Mouse (Mus musculus): ENCODE measurements around the gene Tmem237. TPM values are rescaled to one million over a fixed set of nuclear protein-coding genes. Genes with fewer than 3 reads are reported as not detected.

The Tmem237 gene
- polyA plus RNA-seq, 1 experiment from 2014 or later, result 43.3 TPM

DNA sequence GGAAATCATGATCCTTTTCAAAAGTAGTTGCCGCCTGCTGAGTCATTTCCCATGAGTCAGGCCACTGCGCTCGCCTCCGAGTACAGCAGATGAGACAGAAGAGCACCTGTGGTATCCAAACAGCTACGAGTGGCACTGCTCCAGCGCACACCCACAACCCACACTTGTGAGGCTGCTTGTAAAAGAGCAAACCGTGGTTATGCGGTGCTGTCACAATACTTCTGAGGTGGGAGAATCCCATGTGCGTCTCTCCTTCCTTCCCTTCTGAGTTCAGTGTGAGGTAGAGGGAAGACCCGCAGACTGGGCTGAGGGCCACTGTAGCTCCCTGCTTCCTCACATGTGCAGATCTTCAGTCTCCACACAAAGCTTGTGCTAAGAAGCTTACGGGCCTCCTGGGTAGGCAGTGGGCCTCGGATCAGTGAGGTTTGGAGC, 42.8 kb upstream of the Tmem237 start, which contains the start of gene Mpp4:
TSS of gene Mpp4 (minus strand) at position 360 of the 432 bp plus-strand sequence.
- H3K4me1 ChIP-seq (ENCODE audit: insufficient read depth), result no peaks in the 10 kb centered on the region
- H3K27me3 ChIP-seq (ENCODE audit: insufficient read depth, low read length), result no peaks in the 10 kb centered on the region
- no peak for TF ChIP-seq CTCF (IDR thresholded peaks at IDR 0.05; ENCODE audit: low read depth)
- ATAC-seq (ENCODE audit: insufficient read depth) (no peak), DNase-seq (no peak)
- H3K9me3 ChIP-seq (ENCODE audit: low read depth, low read length), result no peaks in the 10 kb centered on the region
- no peak within 1 kb of the TSS for H3K4me3 ChIP-seq (ENCODE audit: low read depth, low read length)
- no peak within 1 kb of the TSS for H3K4me2 ChIP-seq
- no peak within 1 kb of the TSS for H3K9ac ChIP-seq
- 65% methylated on average over 12 of the region's 12 CpGs for WGBS
- peaks cover 20% of the 10 kb centered on the region; the same call in 1 of the 2 replicates for H3K36me3 ChIP-seq (ENCODE audit: insufficient read depth)
- no peak within 1 kb of the TSS for H3K27ac ChIP-seq (ENCODE audit: low read depth)

DNA sequence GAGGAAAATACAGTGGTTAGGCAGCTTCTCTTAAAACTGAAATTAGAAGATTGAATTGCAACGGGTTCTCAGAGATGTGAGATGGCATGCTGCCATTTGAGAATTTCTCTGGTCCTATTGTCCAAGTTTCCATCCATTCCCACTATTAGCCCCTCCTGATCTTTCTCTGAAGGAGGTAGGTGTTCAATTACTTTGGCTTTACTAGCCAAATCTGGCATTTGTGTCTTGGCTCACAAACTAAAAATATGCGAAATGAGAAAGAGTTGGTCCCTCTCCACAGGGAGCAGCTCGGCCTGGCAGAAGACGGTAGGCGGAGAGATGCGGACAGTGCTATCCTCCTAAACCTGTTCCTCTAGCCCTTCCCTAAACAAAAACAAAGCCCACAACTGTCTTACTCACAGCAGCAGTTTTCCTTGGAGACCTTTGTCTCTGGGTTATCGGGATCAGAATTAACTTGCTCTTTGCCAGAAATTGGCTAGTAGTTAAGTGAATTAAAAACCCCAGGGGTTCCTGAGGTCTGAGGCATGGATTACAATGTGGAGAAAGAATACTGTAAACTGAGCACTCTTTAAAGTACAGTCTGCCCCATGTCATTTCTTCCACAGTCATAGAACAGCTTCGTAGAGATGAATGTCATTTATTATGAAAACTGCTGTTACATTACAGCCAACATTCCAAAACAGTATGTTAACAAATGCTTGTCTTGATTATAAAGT, 42.3 kb upstream of the Tmem237 start:
- H3K9ac ChIP-seq, result no peak overlapping the region
- H3K4me2 ChIP-seq, result no peak overlapping the region
- H3K27me3 ChIP-seq (ENCODE audit: insufficient read depth, low read length), result no peaks in the 10 kb centered on the region
- H3K4me3 ChIP-seq (ENCODE audit: low read depth, low read length), result no peak overlapping the region
- 64% methylated on average over 8 of the region's 8 CpGs for WGBS
- H3K27ac ChIP-seq (ENCODE audit: low read depth), result no peak overlapping the region
- peaks cover 17% of the 10 kb centered on the region; the same call in 1 of the 2 replicates for H3K36me3 ChIP-seq (ENCODE audit: insufficient read depth)
- DNase-seq (no peak), ATAC-seq (ENCODE audit: insufficient read depth) (no peak)
- no peaks in the 10 kb centered on the region for H3K9me3 ChIP-seq (ENCODE audit: low read depth, low read length)
- no peaks in the 10 kb centered on the region for H3K4me1 ChIP-seq (ENCODE audit: insufficient read depth)
- TF ChIP-seq CTCF (IDR thresholded peaks at IDR 0.05; ENCODE audit: low read depth), result no peak

DNA sequence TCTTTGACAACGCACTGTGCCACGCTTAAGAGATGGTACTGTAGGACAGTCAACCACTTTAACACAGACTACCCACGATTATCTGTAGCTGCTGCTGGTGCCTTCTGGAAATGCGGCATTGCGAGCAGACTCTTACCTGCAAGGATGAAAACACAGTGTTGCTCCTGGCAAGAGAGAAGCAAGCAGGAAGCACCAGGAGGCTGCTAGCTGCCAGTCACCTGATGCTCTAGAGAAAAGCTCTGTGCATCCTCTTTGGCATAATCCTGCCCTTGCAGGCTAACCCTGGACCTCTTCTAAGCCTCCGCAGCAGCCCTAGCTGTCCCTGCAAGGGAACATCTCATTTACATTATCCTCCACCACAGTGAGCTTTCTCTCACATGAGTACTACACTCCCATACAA, 41.2 kb upstream of the Tmem237 start:
- Histone ChIP-seq H3K9me3 (ENCODE audit: low read depth, low read length) (no peaks in the 10 kb centered on the region), H3K27me3 (ENCODE audit: insufficient read depth, low read length) (no peaks in the 10 kb centered on the region), H3K9ac (no peak overlapping the region), H3K27ac (ENCODE audit: low read depth) (no peak overlapping the region), H3K4me1 (ENCODE audit: insufficient read depth) (no peaks in the 10 kb centered on the region), H3K4me2 (no peak overlapping the region), H3K36me3 (ENCODE audit: insufficient read depth) (0 out of 2 replicates have a peak, but pooled peaks cover 10% of the 10 kb centered on the region), H3K4me3 (ENCODE audit: low read depth, low read length) (no peak overlapping the region)
- DNase-seq, result no peak
- WGBS, result 86% methylated on average over 6 of the region's 6 CpGs
- no peak for TF ChIP-seq CTCF (IDR thresholded peaks at IDR 0.05; ENCODE audit: low read depth)
- no peak for ATAC-seq (ENCODE audit: insufficient read depth)

DNA sequence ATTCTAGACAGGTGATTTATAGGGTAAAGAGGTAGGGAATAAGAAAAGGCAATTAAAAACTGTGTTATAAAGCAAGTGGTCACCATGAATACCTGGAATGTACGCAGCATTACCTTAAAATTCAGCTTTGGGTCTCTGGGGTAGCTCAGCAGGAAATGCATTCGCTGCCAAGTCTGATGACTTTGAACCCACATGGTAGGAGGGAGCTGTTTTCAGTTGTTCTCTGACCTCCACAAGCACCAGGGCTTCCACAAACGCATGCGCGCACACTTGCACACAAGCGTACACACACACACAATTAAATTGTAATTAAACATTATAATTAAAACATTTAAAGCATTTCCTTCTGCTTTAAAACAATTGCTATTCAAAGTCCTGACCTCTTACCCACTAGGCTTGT, 40.7 kb upstream of the Tmem237 start:
- DNase-seq (no peak), ATAC-seq (ENCODE audit: insufficient read depth) (no peak)
- no peak overlapping the region for H3K4me3 ChIP-seq (ENCODE audit: low read depth, low read length)
- no peak for TF ChIP-seq CTCF (IDR thresholded peaks at IDR 0.05; ENCODE audit: low read depth)
- 84% methylated on average over 6 of the region's 6 CpGs for WGBS
- H3K4me1 ChIP-seq (ENCODE audit: insufficient read depth), result no peaks in the 10 kb centered on the region
- no peaks in the 10 kb centered on the region for H3K27me3 ChIP-seq (ENCODE audit: insufficient read depth, low read length)
- no peak overlapping the region for H3K27ac ChIP-seq (ENCODE audit: low read depth)
- H3K4me2 ChIP-seq, result no peak overlapping the region
- H3K9ac ChIP-seq, result no peak overlapping the region
- H3K9me3 ChIP-seq (ENCODE audit: low read depth, low read length), result no peaks in the 10 kb centered on the region
- H3K36me3 ChIP-seq (ENCODE audit: insufficient read depth), result 0 out of 2 replicates have a peak, but pooled peaks cover 8% of the 10 kb centered on the region

DNA sequence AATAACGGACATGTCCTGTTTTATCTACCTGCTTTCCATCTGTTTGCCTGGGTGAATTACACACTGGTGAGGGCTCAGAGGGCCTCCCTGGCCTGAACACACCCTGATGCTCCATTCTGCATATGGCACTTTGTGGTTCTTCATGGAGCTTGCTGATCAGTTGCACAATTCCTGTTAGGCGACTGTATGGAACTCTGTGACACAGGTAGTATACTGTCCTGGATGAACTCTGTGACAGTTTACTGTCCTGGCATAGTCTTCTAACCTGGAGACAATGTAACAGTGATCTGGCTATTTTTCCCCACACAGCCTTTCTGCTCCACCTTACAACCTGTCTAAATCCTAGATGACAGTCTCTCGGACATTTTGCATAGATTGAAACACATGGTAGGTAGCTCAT, 38.9 kb upstream of the Tmem237 start:
- H3K27ac ChIP-seq (ENCODE audit: low read depth), result no peak overlapping the region
- no peak for ATAC-seq (ENCODE audit: insufficient read depth)
- no peaks in the 10 kb centered on the region for H3K9me3 ChIP-seq (ENCODE audit: low read depth, low read length)
- DNase-seq, result no peak
- H3K4me2 ChIP-seq, result no peak overlapping the region
- 70% methylated on average over 3 of the region's 3 CpGs for WGBS
- H3K4me3 ChIP-seq (ENCODE audit: low read depth, low read length), result no peak overlapping the region
- no peaks in the 10 kb centered on the region for H3K4me1 ChIP-seq (ENCODE audit: insufficient read depth)
- H3K27me3 ChIP-seq (ENCODE audit: insufficient read depth, low read length), result no peaks in the 10 kb centered on the region
- H3K9ac ChIP-seq, result no peak overlapping the region
- TF ChIP-seq CTCF (IDR thresholded peaks at IDR 0.05; ENCODE audit: low read depth), result no peak
- 0 out of 2 replicates have a peak, but pooled peaks cover 5% of the 10 kb centered on the region for H3K36me3 ChIP-seq (ENCODE audit: insufficient read depth)

DNA sequence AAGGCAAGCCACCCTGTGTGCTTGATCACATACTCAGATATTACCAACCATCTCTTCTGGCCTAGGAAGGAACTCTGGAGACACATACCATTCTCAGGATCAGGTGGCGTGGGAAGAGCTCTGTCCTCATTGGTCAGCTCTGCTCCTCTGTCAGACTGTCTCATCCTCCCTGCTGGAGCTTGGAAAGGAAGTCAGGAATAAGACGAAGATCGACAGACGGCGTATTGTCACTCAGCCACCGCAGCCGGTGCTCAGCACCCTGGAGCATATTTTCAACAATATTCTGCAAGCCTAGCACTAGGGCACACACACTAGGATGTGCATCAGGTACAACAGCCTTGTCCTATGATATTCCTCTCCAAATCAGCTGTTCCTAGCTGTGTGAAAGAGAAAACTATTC, 38.3 kb upstream of the Tmem237 start:
- H3K9me3 ChIP-seq (ENCODE audit: low read depth, low read length), result no peaks in the 10 kb centered on the region
- H3K4me1 ChIP-seq (ENCODE audit: insufficient read depth), result no peaks in the 10 kb centered on the region
- H3K4me2 ChIP-seq, result no peak overlapping the region
- DNase-seq (no peak), ATAC-seq (ENCODE audit: insufficient read depth) (no peak)
- no peak overlapping the region for H3K9ac ChIP-seq
- 78% methylated on average over 7 of the region's 7 CpGs for WGBS
- no peak overlapping the region for H3K27ac ChIP-seq (ENCODE audit: low read depth)
- 0 out of 2 replicates have a peak, but pooled peaks cover 5% of the 10 kb centered on the region for H3K36me3 ChIP-seq (ENCODE audit: insufficient read depth)
- TF ChIP-seq CTCF (IDR thresholded peaks at IDR 0.05; ENCODE audit: low read depth), result no peak
- H3K27me3 ChIP-seq (ENCODE audit: insufficient read depth, low read length), result no peaks in the 10 kb centered on the region
- no peak overlapping the region for H3K4me3 ChIP-seq (ENCODE audit: low read depth, low read length)

DNA sequence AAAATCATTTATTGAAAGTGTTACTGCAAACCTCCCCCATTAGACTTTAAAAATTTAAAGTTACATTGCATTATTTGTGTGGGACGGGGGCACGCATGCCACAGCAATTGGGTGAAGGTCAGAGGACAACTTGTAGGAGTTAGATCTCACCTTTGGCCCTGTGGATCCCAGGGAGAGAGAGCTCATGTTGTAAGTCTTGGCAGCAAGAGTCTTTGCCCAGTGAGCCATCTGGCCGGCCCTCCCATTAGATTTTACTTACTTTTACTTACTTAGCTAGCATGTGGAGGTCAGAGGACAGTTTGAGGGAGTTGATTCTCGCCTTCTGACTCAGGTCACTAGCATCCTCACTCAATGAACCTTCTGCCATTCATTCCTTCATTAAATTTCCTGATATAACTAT, 37.6 kb upstream of the Tmem237 start:
- no peaks in the 10 kb centered on the region for H3K27me3 ChIP-seq (ENCODE audit: insufficient read depth, low read length)
- DNase-seq (no peak), ATAC-seq (ENCODE audit: insufficient read depth) (no peak)
- H3K4me1 ChIP-seq (ENCODE audit: insufficient read depth), result no peaks in the 10 kb centered on the region
- 0 out of 2 replicates have a peak, but pooled peaks cover 2% of the 10 kb centered on the region for H3K36me3 ChIP-seq (ENCODE audit: insufficient read depth)
- no peak overlapping the region for H3K9ac ChIP-seq
- 70% methylated on average over 4 of the region's 4 CpGs for WGBS
- TF ChIP-seq CTCF (IDR thresholded peaks at IDR 0.05; ENCODE audit: low read depth), result no peak
- H3K4me2 ChIP-seq, result no peak overlapping the region
- no peak overlapping the region for H3K4me3 ChIP-seq (ENCODE audit: low read depth, low read length)
- H3K27ac ChIP-seq (ENCODE audit: low read depth), result no peak overlapping the region
- no peaks in the 10 kb centered on the region for H3K9me3 ChIP-seq (ENCODE audit: low read depth, low read length)
